In genomic region chr3:153655071-153655470, GRCm38 (mm10) we compare ENCODE assay signal across 8 mouse cellular contexts.
DNase-seq lines count a peak whose midpoint lies in the region; ATAC-seq and TF ChIP-seq lines count a peak whose summit lies in the region.

No protein-coding gene starts in this region.

- TF ChIP-seq EP300 in heart, postnatal 0 days (IDR thresholded peaks at IDR 0.05; ENCODE audit: low read depth) = no peak
- no peak for TF ChIP-seq EP300 in stomach, postnatal 0 days (optimal IDR thresholded peaks at IDR 0.05)

- H3K36me3 ChIP-seq in heart, postnatal 0 days (replicated peaks; ENCODE audit: control insufficient read depth, insufficient read depth, low read length) = no peaks in the 10 kb centered on the region
- no peaks in the 10 kb centered on the region for H3K36me3 ChIP-seq in heart, embryonic 10.5 days
- H3K36me3 ChIP-seq in stomach, postnatal 0 days (ENCODE audit: control insufficient read depth, insufficient read depth, low read length) = no peaks in the 10 kb centered on the region

- no peaks in the 10 kb centered on the region for H3K27me3 ChIP-seq in heart, postnatal 0 days (ENCODE audit: control insufficient read depth, insufficient read depth, low read length)
- H3K27me3 ChIP-seq in heart, embryonic 10.5 days (ENCODE audit: insufficient read depth, poor library complexity, severe bottlenecking) = peaks cover 18% of the 10 kb centered on the region
- no peaks in the 10 kb centered on the region for H3K27me3 ChIP-seq in stomach, postnatal 0 days (ENCODE audit: control insufficient read depth, insufficient read depth, low read length)

- H3K4me3 ChIP-seq in heart, postnatal 0 days (ENCODE audit: low read depth, low read length) = no peak overlapping the region
- H3K4me3 ChIP-seq in heart, embryonic 10.5 days = no peak overlapping the region
- no peak overlapping the region for H3K4me3 ChIP-seq in stomach, postnatal 0 days (ENCODE audit: low read depth, low read length)

- no peak overlapping the region for H3K4me2 ChIP-seq in heart, postnatal 0 days (ENCODE audit: low read depth, low read length)
- no peak overlapping the region for H3K4me2 ChIP-seq in stomach, postnatal 0 days (replicated peaks; ENCODE audit: low read depth)

- no peaks in the 10 kb centered on the region for H3K9me3 ChIP-seq in heart, postnatal 0 days (replicated peaks; ENCODE audit: control insufficient read depth, low read length)
- no peaks in the 10 kb centered on the region for H3K9me3 ChIP-seq in heart, embryonic 10.5 days
- no peaks in the 10 kb centered on the region for H3K9me3 ChIP-seq in stomach, postnatal 0 days (ENCODE audit: control insufficient read depth, low read length)

- no peak overlapping the region for H3K9ac ChIP-seq in heart, postnatal 0 days (replicated peaks; ENCODE audit: low read depth, low read length)
- no peak overlapping the region for H3K9ac ChIP-seq in stomach, postnatal 0 days (ENCODE audit: low read length)

- peak; percentile 77 for TF ChIP-seq CTCF in heart, postnatal 0 days (IDR thresholded peaks at IDR 0.05; ENCODE audit: low read depth)
- peak; percentile 91 for TF ChIP-seq CTCF in stomach, postnatal 0 days (IDR thresholded peaks at IDR 0.05; ENCODE audit: low read depth)

- peak; percentile 36 for DNase-seq in heart, postnatal 0 days (ENCODE audit: low spot score)
- DNase-seq in heart, embryonic 10.5 days (ENCODE audit: low spot score) = no peak
- DNase-seq in NIH3T3 (ENCODE audit: low read depth) = peak; percentile 79
- DNase-seq in cerebellum, postnatal 36 days = peak; percentile 61 to 82
- DNase-seq in frontal cortex, postnatal 36 days (ENCODE audit: low spot score in 2 of 2) = peak; percentile 65 to 87
- DNase-seq in layer of hippocampus, adult 9-11 months = peak; percentile 78
- peak; percentile 81 for DNase-seq in lung, postnatal 36 days
- DNase-seq in stomach, postnatal 0 days (ENCODE audit: low spot score) = peak; percentile 44

- H3K4me1 ChIP-seq in heart, postnatal 0 days (ENCODE audit: control insufficient read depth, insufficient read depth) = no peaks in the 10 kb centered on the region
- H3K4me1 ChIP-seq in heart, embryonic 10.5 days = peaks cover 4% of the 10 kb centered on the region; the same call in 1 of the 2 replicates
- H3K4me1 ChIP-seq in stomach, postnatal 0 days (replicated peaks; ENCODE audit: control insufficient read depth, insufficient read depth) = no peaks in the 10 kb centered on the region

- no peak for ATAC-seq in heart, postnatal 0 days (ENCODE audit: insufficient read depth, low read depth)
- no peak for ATAC-seq in stomach, postnatal 0 days (ENCODE audit: low FRiP score, low TSS enrichment)

- 32% methylated on average over 9 of the region's 9 CpGs for WGBS in heart, postnatal 0 days
- WGBS in heart, embryonic 10.5 days = 34% methylated on average over 9 of the region's 9 CpGs
- 29% methylated on average over 9 of the region's 9 CpGs for WGBS in stomach, postnatal 0 days

- no peak overlapping the region for H3K27ac ChIP-seq in heart, postnatal 0 days (ENCODE audit: low read depth)
- no peak overlapping the region for H3K27ac ChIP-seq in heart, embryonic 10.5 days
- H3K27ac ChIP-seq in stomach, postnatal 0 days (replicated peaks) = no peak overlapping the region
